Mouse (Mus musculus): ENCODE results near the gene Fam49a. TPM values are rescaled to one million over a fixed set of nuclear protein-coding genes. Genes with fewer than 3 reads are reported as not detected.
"Not testable (repeated sequence)": the region's sequence is repeated elsewhere in the genome, so short reads cannot be mapped to it uniquely, and the experiment has no call there.

Gene Fam49a
- polyA plus RNA-seq, 1 experiment from 2014 or later, result 27.8 TPM

- Histone ChIP-seq H3K36me3 (no peaks in the 10 kb centered on the region), H3K9me3 (no peaks in the 10 kb centered on the region), H3K4me2 (no peak overlapping the region), H3K27ac (replicated peaks) (no peak overlapping the region), H3K4me1 (peaks cover 50% of the 10 kb centered on the region), H3K27me3 (replicated peaks) (no peaks in the 10 kb centered on the region), H3K4me3 (no peak overlapping the region), H3K9ac (no peak overlapping the region)
- no peak for ATAC-seq (ENCODE audit: extremely low read depth, insufficient number of reproducible peaks, low FRiP score, low TSS enrichment)
- 65% methylated on average over 8 of the region's 8 CpGs for WGBS
Observed at GRCm38 (mm10) chr12:12314326-12314725, 52.4 kb downstream of the Fam49a start.

GRCm38 (mm10) chr12:12315011-12315410, 53.1 kb downstream of the Fam49a start:
- 46% methylated on average over 5 of the region's 5 CpGs for WGBS
- H3K4me2 ChIP-seq, result no peak overlapping the region
- no peaks in the 10 kb centered on the region for H3K27me3 ChIP-seq (replicated peaks)
- no peak for ATAC-seq (ENCODE audit: extremely low read depth, insufficient number of reproducible peaks, low FRiP score, low TSS enrichment)
- no peaks in the 10 kb centered on the region for H3K36me3 ChIP-seq
- H3K27ac ChIP-seq (replicated peaks), result no peak overlapping the region
- no peak overlapping the region for H3K9ac ChIP-seq
- H3K4me3 ChIP-seq, result no peak overlapping the region
- H3K4me1 ChIP-seq, result peaks cover 50% of the 10 kb centered on the region
- no peaks in the 10 kb centered on the region for H3K9me3 ChIP-seq

GRCm38 (mm10) chr12:12316956-12317355, 55.0 kb downstream of the Fam49a start:
- no peak for ATAC-seq (ENCODE audit: extremely low read depth, insufficient number of reproducible peaks, low FRiP score, low TSS enrichment)
- no peaks in the 10 kb centered on the region for H3K27me3 ChIP-seq (replicated peaks)
- peak overlapping the region; percentile 72 for H3K27ac ChIP-seq (replicated peaks)
- no peaks in the 10 kb centered on the region for H3K9me3 ChIP-seq
- H3K4me1 ChIP-seq, result peaks cover 39% of the 10 kb centered on the region
- H3K4me3 ChIP-seq, result peak overlapping the region; percentile 6; the same call in 1 of the 2 replicates
- no peaks in the 10 kb centered on the region for H3K36me3 ChIP-seq
- H3K9ac ChIP-seq, result peak overlapping the region; percentile 69
- 21% methylated on average over 6 of the region's 6 CpGs for WGBS
- peak overlapping the region; percentile 49 for H3K4me2 ChIP-seq

GRCm38 (mm10) chr12:12317606-12318005, 55.7 kb downstream of the Fam49a start:
- Histone ChIP-seq H3K9me3 (no peaks in the 10 kb centered on the region), H3K27me3 (replicated peaks) (no peaks in the 10 kb centered on the region), H3K9ac (peak overlapping the region; percentile 69), H3K4me1 (peaks cover 33% of the 10 kb centered on the region), H3K27ac (replicated peaks) (peak overlapping the region; percentile 72; the same call in 1 of the 2 replicates), H3K4me3 (no peak overlapping the region), H3K36me3 (no peaks in the 10 kb centered on the region), H3K4me2 (no peak overlapping the region)
- WGBS, result 66% methylated on average over 7 of the region's 7 CpGs
- no peak for ATAC-seq (ENCODE audit: extremely low read depth, insufficient number of reproducible peaks, low FRiP score, low TSS enrichment)

GRCm38 (mm10) chr12:12318140-12318734, 56.3 kb downstream of the Fam49a start:
- WGBS, result 7% methylated on average over 6 of the region's 6 CpGs
- H3K4me3 ChIP-seq, result no peak overlapping the region
- ATAC-seq (ENCODE audit: extremely low read depth, insufficient number of reproducible peaks, low FRiP score, low TSS enrichment), result no peak

GRCm38 (mm10) chr12:12320693-12321092, 58.8 kb downstream of the Fam49a start:
- H3K36me3 ChIP-seq, result no peaks in the 10 kb centered on the region
- no peak for ATAC-seq (ENCODE audit: extremely low read depth, insufficient number of reproducible peaks, low FRiP score, low TSS enrichment)
- H3K4me3 ChIP-seq, result no peak overlapping the region
- H3K4me2 ChIP-seq, result no peak overlapping the region
- H3K27me3 ChIP-seq (replicated peaks), result no peaks in the 10 kb centered on the region
- no peaks in the 10 kb centered on the region for H3K9me3 ChIP-seq
- H3K4me1 ChIP-seq, result peaks cover 28% of the 10 kb centered on the region
- H3K9ac ChIP-seq, result no peak overlapping the region
- H3K27ac ChIP-seq (replicated peaks), result no peak overlapping the region
- 83% methylated on average over 2 of the region's 2 CpGs for WGBS

More at GRCm38 (mm10) chr12:12318140-12318734, 56.3 kb downstream of the Fam49a start:
- Histone ChIP-seq H3K36me3 (no peaks in the 10 kb centered on the region), H3K27me3 (replicated peaks) (no peaks in the 10 kb centered on the region), H3K4me2 (no peak overlapping the region), H3K4me1 (peaks cover 27% of the 10 kb centered on the region), H3K9me3 (no peaks in the 10 kb centered on the region), H3K9ac (0 out of 2 replicates have a peak overlapping the region, but pooled peaks have one; percentile 69), H3K27ac (replicated peaks) (0 out of 2 replicates have a peak overlapping the region, but pooled peaks have one; percentile 72)

- no peak overlapping the region for H3K9ac ChIP-seq
- H3K4me1 ChIP-seq, result peaks cover 25% of the 10 kb centered on the region
- H3K9me3 ChIP-seq, result no peaks in the 10 kb centered on the region
- 83% methylated on average over 3 of the region's 3 CpGs for WGBS
- ATAC-seq (ENCODE audit: extremely low read depth, insufficient number of reproducible peaks, low FRiP score, low TSS enrichment), result no peak
- H3K36me3 ChIP-seq, result no peaks in the 10 kb centered on the region
- H3K27ac ChIP-seq (replicated peaks), result no peak overlapping the region
- no peaks in the 10 kb centered on the region for H3K27me3 ChIP-seq (replicated peaks)
- no peak overlapping the region for H3K4me2 ChIP-seq
- H3K4me3 ChIP-seq, result no peak overlapping the region
Observed at GRCm38 (mm10) chr12:12321111-12321510, 59.2 kb downstream of the Fam49a start.

- Histone ChIP-seq H3K36me3 (no peaks in the 10 kb centered on the region), H3K4me3 (no peak overlapping the region), H3K4me1 (peaks cover 5% of the 10 kb centered on the region; the same call in 1 of the 2 replicates), H3K27me3 (replicated peaks) (no peaks in the 10 kb centered on the region), H3K9me3 (no peaks in the 10 kb centered on the region), H3K27ac (replicated peaks) (no peak overlapping the region), H3K9ac (no peak overlapping the region), H3K4me2 (no peak overlapping the region)
- no peak for ATAC-seq (ENCODE audit: extremely low read depth, insufficient number of reproducible peaks, low FRiP score, low TSS enrichment)
- WGBS, result 76% methylated on average over 5 of the region's 5 CpGs
Observed at GRCm38 (mm10) chr12:12323084-12323483, 61.1 kb downstream of the Fam49a start.

- WGBS, result 25% methylated on average over 18 of the region's 18 CpGs
- no peaks in the 10 kb centered on the region for H3K36me3 ChIP-seq
- ATAC-seq (ENCODE audit: extremely low read depth, insufficient number of reproducible peaks, low FRiP score, low TSS enrichment), result peak; percentile 19; the same call in 1 of the 2 replicates
- H3K4me2 ChIP-seq, result peak overlapping the region; percentile 58
- peaks cover 5% of the 10 kb centered on the region; the same call in 1 of the 2 replicates for H3K4me1 ChIP-seq
- H3K9ac ChIP-seq, result peak overlapping the region; percentile 24; the same call in 1 of the 2 replicates
- no peaks in the 10 kb centered on the region for H3K27me3 ChIP-seq (replicated peaks)
- H3K27ac ChIP-seq (replicated peaks), result peak overlapping the region; percentile 46; the same call in 1 of the 2 replicates
- no peaks in the 10 kb centered on the region for H3K9me3 ChIP-seq
- peak overlapping the region; percentile 27 for H3K4me3 ChIP-seq
Observed at GRCm38 (mm10) chr12:12323616-12324223, 61.8 kb downstream of the Fam49a start.

GRCm38 (mm10) chr12:12324266-12324665, 62.3 kb downstream of the Fam49a start:
- H3K4me2 ChIP-seq, result peak overlapping the region; percentile 58
- H3K36me3 ChIP-seq; H3K27ac ChIP-seq (replicated peaks); H3K4me3 ChIP-seq; H3K4me1 ChIP-seq; H3K9me3 ChIP-seq; ATAC-seq (ENCODE audit: extremely low read depth, insufficient number of reproducible peaks, low FRiP score, low TSS enrichment); H3K9ac ChIP-seq; H3K27me3 ChIP-seq (replicated peaks): not testable (repeated sequence)
- 96% methylated on average over 20 of the region's 22 CpGs for WGBS

- no peak overlapping the region for H3K27ac ChIP-seq (replicated peaks)
- 85% methylated on average over 11 of the region's 11 CpGs for WGBS
- peaks cover 8% of the 10 kb centered on the region; the same call in 1 of the 2 replicates for H3K4me1 ChIP-seq
- no peak overlapping the region for H3K4me2 ChIP-seq
- no peaks in the 10 kb centered on the region for H3K9me3 ChIP-seq
- no peak overlapping the region for H3K9ac ChIP-seq
- H3K4me3 ChIP-seq, result no peak overlapping the region
- no peak for ATAC-seq (ENCODE audit: extremely low read depth, insufficient number of reproducible peaks, low FRiP score, low TSS enrichment)
- no peaks in the 10 kb centered on the region for H3K27me3 ChIP-seq (replicated peaks)
- H3K36me3 ChIP-seq, result peaks cover 7% of the 10 kb centered on the region; the same call in 1 of the 2 replicates
Observed at GRCm38 (mm10) chr12:12333526-12334310, 71.8 kb downstream of the Fam49a start.

Measured in heart, embryonic 13.5 days (tissue).